ENCODE assay signal across 17 mouse cellular contexts in genomic region chr8:86870771-86871170, GRCm38 (mm10). TPM values are rescaled to one million over a fixed set of nuclear protein-coding genes. Genes with fewer than 3 reads are reported as not detected.
DNase-seq lines count a peak whose midpoint lies in the region; ATAC-seq and TF ChIP-seq lines count a peak whose summit lies in the region.
"Had no signal": no experiment of that assay in that cellular context is flagged by ENCODE, and none has a peak within 500 bp of the region (broad histone marks: within the 10 kb centered on the region; RNA-seq: fewer than 3 reads in every experiment).

No protein-coding gene starts in this region.

- H3K36me3 ChIP-seq in heart, embryonic 10.5 days: no peaks in the 10 kb centered on the region
- peaks cover 0 to 45% of the 10 kb centered on the region in 2 experiments for H3K36me3 ChIP-seq in CH12.LX (replicated peaks in 1 of 2; ENCODE audit: control insufficient read depth in 1 of 2, insufficient read depth in 1 of 2, low read length in 1 of 2)
- no peaks in the 10 kb centered on the region for H3K36me3 ChIP-seq in forebrain, postnatal 0 days (ENCODE audit: insufficient read depth)
- no peaks in the 10 kb centered on the region for H3K36me3 ChIP-seq in intestine, postnatal 0 days (ENCODE audit: control insufficient read depth, insufficient read depth)
- H3K36me3 ChIP-seq: stomach, embryonic 15.5 days had no signal

- TF ChIP-seq EP300 in CH12.LX (IDR thresholded peaks at IDR 0.05; ENCODE audit: low read length): peak; percentile 90

- H3K4me3 ChIP-seq in heart, embryonic 10.5 days: no peak overlapping the region
- H3K4me3 ChIP-seq in CH12.LX (replicated peaks in 1 of 3; ENCODE audit: low read depth in 2 of 3, low read length in 2 of 3, poor library complexity in 1 of 3): peak overlapping the region in 2 of 3 experiments; percentile 7 to 33
- H3K4me3 ChIP-seq in forebrain, postnatal 0 days (ENCODE audit: low read depth, low read length): no peak overlapping the region
- H3K4me3 ChIP-seq in intestine, postnatal 0 days (ENCODE audit: low read depth, low read length): no peak overlapping the region
- H3K4me3 ChIP-seq: layer of hippocampus, adult 2 months; stomach, embryonic 15.5 days had no signal

- H3K79me2 ChIP-seq in CH12.LX (replicated peaks; ENCODE audit: control insufficient read depth, extremely low read depth, insufficient read depth, poor library complexity, severe bottlenecking): peaks cover 60% of the 10 kb centered on the region

- DNase-seq in heart, embryonic 10.5 days (ENCODE audit: low spot score): no peak
- no peak for DNase-seq in heart, postnatal 4 days
- peak; percentile 85 for DNase-seq in A20 (ENCODE audit: low read depth, low spot score)
- DNase-seq in CH12.LX (ENCODE audit: extremely low read depth): peak; percentile 88
- DNase-seq in forebrain, postnatal 0 days: no peak
- DNase-seq in embryo, embryonic 10 days (ENCODE audit: low spot score): no peak
- DNase-seq: adrenal gland, postnatal 10 days; cerebellum, adult 11-12 months; left cerebral cortex, postnatal 4 days; lung, postnatal 4 days; right cerebral cortex, postnatal 25 days had no signal

- dilution Hi-C loops in CH12.LX (cut with MboI; ENCODE audit: extremely low pct_ligation_motif_present, extremely low pct_unique_long_range_greater_than_20kb, low sequenced_read_pairs): no loop called here

- ATAC-seq in hematopoietic stem cell, adult 5-6 weeks (replicated peaks in 1 of 2; ENCODE audit: insufficient read depth in 1 of 2, low FRiP score in 2 of 2, low TSS enrichment in 1 of 2, low read depth in 1 of 2, poor library complexity in 2 of 2, severe bottlenecking in 2 of 2): peak; percentile 23 to 44; a peak in 3 of 4 replicates
- ATAC-seq in forebrain, postnatal 0 days: no peak
- no peak for ATAC-seq in intestine, postnatal 0 days
- ATAC-seq: midbrain, embryonic 16.5 days had no signal

- H3K9ac ChIP-seq in CH12.LX (ENCODE audit: insufficient read depth, low read depth): peak overlapping the region; percentile 62
- no peak overlapping the region for H3K9ac ChIP-seq in forebrain, postnatal 0 days
- H3K9ac ChIP-seq in intestine, postnatal 0 days (ENCODE audit: low read depth, low read length): no peak overlapping the region
- H3K9ac ChIP-seq: liver, embryonic 14.5 days; stomach, embryonic 15.5 days had no signal

- WGBS in heart, embryonic 10.5 days: 62% methylated on average over 2 of the region's 2 CpGs
- WGBS in forebrain, postnatal 0 days: 65% methylated on average over 2 of the region's 2 CpGs
- 57% methylated on average over 2 of the region's 2 CpGs for WGBS in intestine, postnatal 0 days

- H3K9me3 ChIP-seq in heart, embryonic 10.5 days: no peaks in the 10 kb centered on the region
- peaks cover 3% of the 10 kb centered on the region for H3K9me3 ChIP-seq in CH12.LX (replicated peaks; ENCODE audit: low read length)
- no peaks in the 10 kb centered on the region for H3K9me3 ChIP-seq in forebrain, postnatal 0 days (ENCODE audit: low read length)
- H3K9me3 ChIP-seq in intestine, postnatal 0 days (ENCODE audit: control insufficient read depth): no peaks in the 10 kb centered on the region
- H3K9me3 ChIP-seq: stomach, embryonic 15.5 days had no signal

- 0 out of 2 replicates have a peak, but pooled peaks have one; percentile 32 for TF ChIP-seq POLR2A in CH12.LX (IDR thresholded peaks at IDR 0.05; ENCODE audit: low read depth, low read length)

- in situ Hi-C loops in CH12.LX (cut with MboI; ENCODE audit: low pct_ligation_motif_present, low pct_unique_long_range_greater_than_20kb, low sequenced_read_pairs): no loop called here

- no peaks in the 10 kb centered on the region for H3K27me3 ChIP-seq in heart, embryonic 10.5 days (ENCODE audit: insufficient read depth, poor library complexity, severe bottlenecking)
- no peaks in the 10 kb centered on the region for H3K27me3 ChIP-seq in CH12.LX (replicated peaks)
- H3K27me3 ChIP-seq in forebrain, postnatal 0 days (ENCODE audit: insufficient read depth, low read length): no peaks in the 10 kb centered on the region
- no peaks in the 10 kb centered on the region for H3K27me3 ChIP-seq in intestine, postnatal 0 days (replicated peaks; ENCODE audit: control insufficient read depth, insufficient read depth, low read length)
- H3K27me3 ChIP-seq: stomach, embryonic 15.5 days had no signal

- H3K4me1 ChIP-seq in heart, embryonic 10.5 days: peaks cover 40% of the 10 kb centered on the region
- H3K4me1 ChIP-seq in CH12.LX (ENCODE audit: control insufficient read depth in 1 of 2, insufficient read depth in 2 of 2): peaks cover 32 to 92% of the 10 kb centered on the region in 2 experiments
- peaks cover 7% of the 10 kb centered on the region for H3K4me1 ChIP-seq in forebrain, postnatal 0 days (ENCODE audit: insufficient read depth)
- H3K4me1 ChIP-seq in intestine, postnatal 0 days (replicated peaks; ENCODE audit: control insufficient read depth, insufficient read depth, low read length): peaks cover 11% of the 10 kb centered on the region

- peak overlapping the region; percentile 32; the same call in 1 of the 2 replicates for H3K27ac ChIP-seq in heart, embryonic 10.5 days
- peak overlapping the region; percentile 80 for H3K27ac ChIP-seq in CH12.LX (ENCODE audit: insufficient read depth, low read depth)
- H3K27ac ChIP-seq in forebrain, postnatal 0 days (ENCODE audit: low read depth, low read length): no peak overlapping the region
- H3K27ac ChIP-seq in intestine, postnatal 0 days (ENCODE audit: low read depth, low read length): no peak overlapping the region
- H3K27ac ChIP-seq: layer of hippocampus, adult 2 months; liver, embryonic 14.5 days; stomach, embryonic 15.5 days had no signal

- no peak for TF ChIP-seq RAD21 in CH12.LX (IDR thresholded peaks at IDR 0.05; ENCODE audit: low read depth, low read length)

- H3K4me2 ChIP-seq in CH12.LX (ENCODE audit: insufficient read depth, low read depth, poor library complexity, severe bottlenecking): peak overlapping the region; percentile 89
- H3K4me2 ChIP-seq in forebrain, postnatal 0 days (ENCODE audit: low read depth): no peak overlapping the region
- no peak overlapping the region for H3K4me2 ChIP-seq in intestine, postnatal 0 days (replicated peaks; ENCODE audit: low read depth)
- H3K4me2 ChIP-seq: stomach, embryonic 15.5 days had no signal

- TF ChIP-seq CTCF in CH12.LX (conservative IDR thresholded peaks at IDR 0.05 in 1 of 2, IDR thresholded peaks at IDR 0.05 in 1 of 2; ENCODE audit: low read depth in 2 of 2, low read length in 2 of 2): no peak
- TF ChIP-seq CTCF in forebrain, postnatal 0 days (IDR thresholded peaks at IDR 0.05; ENCODE audit: low read depth): no peak
- no peak for TF ChIP-seq CTCF in intestine, postnatal 0 days (IDR thresholded peaks at IDR 0.05; ENCODE audit: low read depth)

TF ChIP-seq in CH12.LX, 34 proteins besides CTCF, POLR2A, EP300 and RAD21 (continues in another document):
- TF ChIP-seq MEF2A (IDR thresholded peaks at IDR 0.05; ENCODE audit: borderline replicate concordance, low read depth, low read length): peak; percentile 68; the same call in 1 of the 2 replicates
- peak; percentile 64 for TF ChIP-seq BHLHE40 (IDR thresholded peaks at IDR 0.05; ENCODE audit: low read depth, low read length)
- peak; percentile 86 for TF ChIP-seq CHD2 (IDR thresholded peaks at IDR 0.05; ENCODE audit: low read length)
- TF ChIP-seq TBP (conservative IDR thresholded peaks at IDR 0.05; ENCODE audit: low read depth, low read length): no peak
- TF ChIP-seq ETS1 (conservative IDR thresholded peaks at IDR 0.05; ENCODE audit: low read depth, low read length): peak; percentile 93
- TF ChIP-seq ELF1 (IDR thresholded peaks at IDR 0.05; ENCODE audit: low read depth, low read length): no peak
- TF ChIP-seq NELFE (IDR thresholded peaks at IDR 0.05; ENCODE audit: low read depth, low read length): no peak
- peak; percentile 95 for TF ChIP-seq IRF4 (IDR thresholded peaks at IDR 0.05; ENCODE audit: low read depth, low read length)
- no peak for TF ChIP-seq PAX5 (IDR thresholded peaks at IDR 0.05; ENCODE audit: low read length)
- no peak for TF ChIP-seq SMC3 (IDR thresholded peaks at IDR 0.05; ENCODE audit: low read depth, low read length)
- TF ChIP-seq ZC3H11A (IDR thresholded peaks at IDR 0.05; ENCODE audit: low read depth, low read length): no peak
- TF ChIP-seq POLR2AphosphoS2 (IDR thresholded peaks at IDR 0.05; ENCODE audit: low read depth, low read length): no peak
- TF ChIP-seq MAZ (IDR thresholded peaks at IDR 0.05; ENCODE audit: low read depth, low read length): no peak
- TF ChIP-seq MAX (IDR thresholded peaks at IDR 0.05; ENCODE audit: low read length): 0 out of 2 replicates have a peak, but pooled peaks have one; percentile 9
- peak; percentile 71 for TF ChIP-seq MYC (IDR thresholded peaks at IDR 0.05; ENCODE audit: low read depth, low read length)
- TF ChIP-seq MXI1 (IDR thresholded peaks at IDR 0.05; ENCODE audit: low read depth, low read length): no peak; the same call in 1 of the 2 replicates
- no peak for TF ChIP-seq UBTF (IDR thresholded peaks at IDR 0.05; ENCODE audit: low read depth, low read length)
- TF ChIP-seq HCFC1 (IDR thresholded peaks at IDR 0.05; ENCODE audit: low read depth, low read length): no peak
- no peak for TF ChIP-seq CHD1 (IDR thresholded peaks at IDR 0.05; ENCODE audit: low read depth, low read length)
- no peak for TF ChIP-seq ZMIZ1 (IDR thresholded peaks at IDR 0.05; ENCODE audit: low read depth, low read length)
- peak; percentile 46; the same call in 1 of the 2 replicates for TF ChIP-seq JUND (conservative IDR thresholded peaks at IDR 0.05; ENCODE audit: low read depth, low read length)
- TF ChIP-seq TCF12 (IDR thresholded peaks at IDR 0.05; ENCODE audit: low read depth, low read length): peak; percentile 89
- peak; percentile 56; the same call in 1 of the 2 replicates for TF ChIP-seq MAFK (IDR thresholded peaks at IDR 0.05; ENCODE audit: insufficient replicate concordance, low read length)
- TF ChIP-seq USF2 (conservative IDR thresholded peaks at IDR 0.05; ENCODE audit: low read depth, low read length): 0 out of 2 replicates have a peak, but pooled peaks have one; percentile 4
- peak; percentile 31; the same call in 1 of the 2 replicates for TF ChIP-seq RCOR1 (conservative IDR thresholded peaks at IDR 0.05; ENCODE audit: low read depth, low read length)

RNA-seq across cellular contexts. Expression of gene N4bp1, which starts 14.3 kb away (rescaled TPM):
- polyA plus RNA-seq in heart, embryonic 10.5 days (2016; fragmentation: Nextera tagmentation; extraction: Ambion mirVana): 6.6 and 9.9 TPM in 2 replicates
- 10 to 100 TPM; 23.3 to 24.0 TPM for total RNA-seq in heart, postnatal 4 days (2021)
- total RNA-seq in CH12.LX (2012; rRNA removed) (12.8 and 12.9 TPM in 2 replicates), CH12.LX (2014; rRNA removed) (12.2 and 12.3 TPM in 2 replicates)
- 14.0 and 15.6 TPM in 2 replicates for polyA plus RNA-seq in CH12.LX (2012; ENCODE audit: insufficient read length, low read depth)
- 19.5 and 23.3 TPM in 2 replicates for total RNA-seq in hematopoietic stem cell, adult 5-6 weeks (2017)
- total RNA-seq in forebrain, postnatal 0 days (2014; rRNA removed): 14.8 and 19.4 TPM in 2 replicates
- 3.0 and 4.5 TPM in 2 replicates for polyA plus RNA-seq in forebrain, postnatal 0 days (2015; fragmentation: Nextera tagmentation; extraction: Ambion mirVana)
- polyA plus RNA-seq in intestine, postnatal 0 days (2015; fragmentation: Nextera tagmentation; extraction: Ambion mirVana): 5.4 and 6.2 TPM in 2 replicates

Comparison
In these comparisons a context has a peak if more than half of its experiments do, and no peak if none do; other contexts are left out.
1. DNase-seq: peak in A20 (single experiment) and CH12.LX (single experiment); none in heart, embryonic 10.5 days (single experiment), heart, postnatal 4 days (single experiment), forebrain, postnatal 0 days (single experiment) and embryo, embryonic 10 days (single experiment).
2. H3K27ac ChIP-seq: peak in heart, embryonic 10.5 days (single experiment) and CH12.LX (single experiment); none in forebrain, postnatal 0 days (single experiment) and intestine, postnatal 0 days (single experiment).
3. H3K4me3 ChIP-seq: peak in CH12.LX (2 of 3); none in heart, embryonic 10.5 days (single experiment), forebrain, postnatal 0 days (single experiment) and intestine, postnatal 0 days (single experiment).
4. ATAC-seq: peak in hematopoietic stem cell, adult 5-6 weeks (2 of 2); none in forebrain, postnatal 0 days (single experiment) and intestine, postnatal 0 days (single experiment).